Mouse (Mus musculus): ENCODE measurements around the gene C1qtnf1. TPM values are rescaled to one million over a fixed set of nuclear protein-coding genes. Genes with fewer than 3 reads are reported as not detected.
"Not testable (repeated sequence)": the region's sequence is repeated elsewhere in the genome, so short reads cannot be mapped to it uniquely, and the experiment has no call there.

Gene C1qtnf1
- 2.6 and 3.4 TPM in 2 replicates for polyA plus RNA-seq (2016; fragmentation: Nextera tagmentation; extraction: Ambion mirVana)

- H3K36me3 ChIP-seq (replicated peaks) = no peaks in the 10 kb centered on the region
- H3K27me3 ChIP-seq (replicated peaks; ENCODE audit: low read depth, poor library complexity, severe bottlenecking) = peaks cover 47% of the 10 kb centered on the region
- H3K27ac ChIP-seq (replicated peaks) = peak within 1 kb of the TSS; percentile 79
- peak; percentile 54 for DNase-seq (ENCODE audit: low spot score)
- peak within 1 kb of the TSS; percentile 49 for H3K4me3 ChIP-seq
- H3K9me3 ChIP-seq = no peaks in the 10 kb centered on the region
- peaks cover 82% of the 10 kb centered on the region for H3K4me1 ChIP-seq
- 1% methylated on average over 8 of the region's 8 CpGs for WGBS
Observed at GRCm38 (mm10) chr11:118427986-118428385, at the start of gene C1qtnf1. C1qtnf1 (plus strand) TSS chr11:118428203.

DNA sequence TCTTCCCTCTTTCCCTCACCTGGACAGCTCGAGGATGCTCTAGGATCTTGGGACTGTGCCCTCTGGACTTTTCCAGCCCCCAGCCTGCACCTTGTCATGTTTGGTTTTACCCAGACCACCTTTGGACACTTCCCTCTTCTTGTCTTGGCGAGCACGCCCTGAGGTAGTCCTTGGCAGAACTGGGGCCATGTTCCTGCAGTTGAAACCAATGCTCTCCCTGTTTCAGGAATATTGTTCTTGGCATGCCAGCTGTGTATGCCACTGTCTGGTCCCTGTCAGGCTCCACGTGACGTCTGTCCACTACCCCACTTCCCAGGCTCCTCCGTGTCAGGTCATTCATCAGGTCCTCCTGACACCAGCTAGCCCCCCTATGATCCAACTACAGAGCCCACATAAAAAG lies 49.3 kb upstream of the C1qtnf1 start:
- Histone ChIP-seq H3K4me3 (no peak overlapping the region), H3K27me3 (replicated peaks; ENCODE audit: low read depth, poor library complexity, severe bottlenecking) (no peaks in the 10 kb centered on the region; the same call in 1 of the 2 replicates), H3K27ac (replicated peaks) (no peak overlapping the region), H3K36me3 (replicated peaks) (no peaks in the 10 kb centered on the region), H3K9me3 (no peaks in the 10 kb centered on the region), H3K4me1 (peaks cover 31% of the 10 kb centered on the region)
- 87% methylated on average over 6 of the region's 6 CpGs for WGBS
- no peak for DNase-seq (ENCODE audit: low spot score)

- H3K9me3 ChIP-seq = no peaks in the 10 kb centered on the region
- peak; percentile 89 for DNase-seq (ENCODE audit: low spot score)
- WGBS = 40% methylated on average over 11 of the region's 11 CpGs
- no peaks in the 10 kb centered on the region for H3K36me3 ChIP-seq (replicated peaks)
- H3K27ac ChIP-seq (replicated peaks) = peak overlapping the region; percentile 71
- H3K4me1 ChIP-seq = peaks cover 25% of the 10 kb centered on the region
- no peaks in the 10 kb centered on the region; the same call in 1 of the 2 replicates for H3K27me3 ChIP-seq (replicated peaks; ENCODE audit: low read depth, poor library complexity, severe bottlenecking)
- H3K4me3 ChIP-seq = no peak overlapping the region
Observed at GRCm38 (mm10) chr11:118379251-118380009, 48.6 kb upstream of the C1qtnf1 start.

DNA sequence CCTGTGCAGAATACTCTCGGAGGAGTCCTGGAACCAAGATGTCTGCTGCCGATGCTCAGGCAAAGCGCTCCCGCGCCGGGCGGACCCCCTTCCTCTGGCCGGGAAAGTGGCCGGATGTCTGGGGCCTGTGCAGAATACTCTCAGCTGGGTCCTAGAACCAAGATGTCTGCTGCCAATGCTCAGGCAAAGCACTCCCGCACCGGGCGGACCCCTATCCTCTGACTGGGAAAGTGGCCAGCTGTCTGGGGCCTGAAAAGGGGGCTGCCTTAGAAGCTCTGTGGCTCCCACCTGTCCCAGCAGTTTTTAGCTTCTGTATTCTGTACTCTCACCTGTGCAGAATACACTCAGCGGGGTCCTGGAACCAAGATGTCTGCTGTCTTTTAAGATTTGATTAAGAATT lies 40.2 kb upstream of the C1qtnf1 start:
- not testable (repeated sequence) for DNase-seq (ENCODE audit: low spot score); H3K27ac ChIP-seq (replicated peaks); H3K9me3 ChIP-seq; H3K27me3 ChIP-seq (replicated peaks; ENCODE audit: low read depth, poor library complexity, severe bottlenecking); H3K36me3 ChIP-seq (replicated peaks); H3K4me1 ChIP-seq; H3K4me3 ChIP-seq
- WGBS = 97% methylated on average over 13 of the region's 13 CpGs

DNA sequence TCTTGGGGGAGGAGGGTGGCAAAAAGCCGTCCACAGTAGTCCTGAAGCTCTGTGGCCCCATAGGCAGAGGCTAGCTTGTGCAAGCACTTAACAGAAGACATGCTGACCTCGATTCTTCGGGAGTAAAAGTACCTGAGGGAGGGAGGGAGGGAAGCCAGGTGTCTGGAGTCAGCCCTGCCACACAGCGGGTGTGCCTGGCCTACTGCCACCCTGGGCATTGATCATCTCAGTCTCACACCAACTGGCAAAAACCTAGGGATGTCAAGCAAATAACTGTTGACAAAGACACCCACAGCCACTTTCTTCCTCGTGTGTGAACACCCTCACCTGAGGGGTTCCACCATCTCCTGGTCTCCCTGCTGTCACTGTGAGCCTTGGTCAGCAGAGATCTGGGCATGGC lies 34.0 kb upstream of the C1qtnf1 start:
- 73% methylated on average over 5 of the region's 5 CpGs for whole genome bisulfite sequencing
- no peaks in the 10 kb centered on the region; the same call in 1 of the 2 replicates for H3K36me3 ChIP-seq (replicated peaks)
- no peaks in the 10 kb centered on the region; the same call in 1 of the 2 replicates for H3K4me1 ChIP-seq
- no peaks in the 10 kb centered on the region for H3K9me3 ChIP-seq
- no peak overlapping the region for H3K4me3 ChIP-seq
- no peak overlapping the region for H3K27ac ChIP-seq (replicated peaks)
- DNase-seq (ENCODE audit: low spot score) = no peak
- H3K27me3 ChIP-seq (replicated peaks; ENCODE audit: low read depth, poor library complexity, severe bottlenecking) = no peaks in the 10 kb centered on the region

GRCm38 (mm10) chr11:118394538-118394937 lies 33.5 kb upstream of the C1qtnf1 start:
- Histone ChIP-seq H3K27me3 (replicated peaks; ENCODE audit: low read depth, poor library complexity, severe bottlenecking) (no peaks in the 10 kb centered on the region), H3K9me3 (no peaks in the 10 kb centered on the region), H3K4me3 (no peak overlapping the region), H3K27ac (replicated peaks) (0 out of 2 replicates have a peak overlapping the region, but pooled peaks have one; percentile 15), H3K36me3 (replicated peaks) (no peaks in the 10 kb centered on the region; the same call in 1 of the 2 replicates), H3K4me1 (no peaks in the 10 kb centered on the region; the same call in 1 of the 2 replicates)
- no peak for DNase-seq (ENCODE audit: low spot score)
- WGBS = 65% methylated on average over 6 of the region's 6 CpGs

DNA sequence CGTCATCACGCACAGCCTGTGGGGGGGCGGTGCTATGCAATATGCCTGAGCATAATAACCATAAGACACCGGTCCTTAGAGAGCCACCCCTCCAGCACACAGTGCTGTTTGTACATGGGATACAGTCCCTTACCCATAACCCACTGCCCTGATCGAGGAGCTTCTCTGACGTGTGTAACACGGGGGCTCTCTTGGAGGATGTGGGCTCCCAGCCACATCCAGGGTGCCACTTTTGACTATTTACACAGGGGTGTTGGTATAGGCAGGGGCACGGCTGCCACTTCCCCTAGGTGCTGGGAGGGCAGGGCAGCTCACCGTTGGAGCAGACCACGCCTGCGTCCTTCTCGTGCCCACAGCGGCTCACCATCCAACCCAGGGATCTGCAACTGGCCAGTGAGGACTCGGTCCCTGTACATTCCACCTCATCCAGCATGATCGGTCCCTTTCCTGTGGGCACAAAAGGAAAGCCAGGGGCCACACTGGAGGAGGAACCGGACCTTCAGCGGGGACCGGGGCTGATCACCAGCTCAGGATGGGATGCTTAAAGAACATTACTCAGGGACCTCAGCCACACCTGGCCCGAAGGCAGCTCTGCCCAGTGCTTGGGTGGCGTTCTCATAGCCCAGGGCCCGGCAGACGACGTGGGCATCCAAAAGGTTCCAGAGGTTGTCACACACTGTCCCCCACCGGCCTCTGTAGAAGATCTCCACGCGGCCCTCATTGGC lies 30.0 kb upstream of the C1qtnf1 start:
- no peaks in the 10 kb centered on the region for H3K27me3 ChIP-seq (replicated peaks; ENCODE audit: low read depth, poor library complexity, severe bottlenecking)
- 0 out of 2 replicates have a peak overlapping the region, but pooled peaks have one; percentile 24 for H3K27ac ChIP-seq (replicated peaks)
- H3K36me3 ChIP-seq (replicated peaks) = no peaks in the 10 kb centered on the region; the same call in 1 of the 2 replicates
- no peak for DNase-seq (ENCODE audit: low spot score)
- H3K4me1 ChIP-seq = peaks cover 25% of the 10 kb centered on the region
- H3K9me3 ChIP-seq = no peaks in the 10 kb centered on the region
- no peak overlapping the region for H3K4me3 ChIP-seq
- 94% methylated on average over 26 of the region's 26 CpGs for WGBS

DNA sequence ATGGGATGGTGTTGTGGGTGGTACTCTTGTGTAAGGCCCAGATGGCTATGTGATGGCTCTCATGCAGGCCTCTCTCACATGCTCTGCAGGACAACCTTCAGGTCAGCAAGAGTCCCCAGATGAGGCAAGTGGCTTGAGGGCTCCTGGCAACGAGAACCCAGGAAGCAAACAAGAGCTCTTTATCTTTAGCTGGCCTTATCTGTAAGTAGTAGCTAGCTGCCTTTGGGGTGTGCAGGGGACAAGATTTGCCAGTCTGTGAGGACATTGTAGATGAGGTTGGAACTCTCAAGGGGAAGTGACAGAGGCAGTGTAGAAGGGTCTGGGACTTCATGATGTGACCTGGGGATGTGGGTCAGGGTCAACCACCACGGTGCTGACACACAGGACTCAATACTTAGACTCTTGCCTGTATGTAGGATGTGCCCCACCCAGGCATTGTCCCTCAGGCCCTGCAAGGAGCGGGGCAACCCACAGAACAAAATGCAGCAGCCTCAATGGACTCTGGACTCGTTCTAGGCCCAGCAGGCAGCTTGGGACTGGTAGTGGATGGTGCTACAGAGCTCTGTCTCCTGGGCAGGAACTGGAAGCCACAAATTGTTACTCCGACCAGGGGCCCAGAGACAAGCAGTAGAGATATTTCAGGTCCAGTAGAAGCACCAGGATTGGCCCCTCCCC lies 28.0 kb upstream of the C1qtnf1 start:
- H3K36me3 ChIP-seq (replicated peaks) = peaks cover 4% of the 10 kb centered on the region; the same call in 1 of the 2 replicates
- peak overlapping the region; percentile 40; the same call in 1 of the 2 replicates for H3K27ac ChIP-seq (replicated peaks)
- WGBS = 72% methylated on average over 5 of the region's 5 CpGs
- no peaks in the 10 kb centered on the region for H3K9me3 ChIP-seq
- DNase-seq (ENCODE audit: low spot score) = no peak
- no peaks in the 10 kb centered on the region for H3K27me3 ChIP-seq (replicated peaks; ENCODE audit: low read depth, poor library complexity, severe bottlenecking)
- peaks cover 31% of the 10 kb centered on the region for H3K4me1 ChIP-seq
- H3K4me3 ChIP-seq = no peak overlapping the region

DNA sequence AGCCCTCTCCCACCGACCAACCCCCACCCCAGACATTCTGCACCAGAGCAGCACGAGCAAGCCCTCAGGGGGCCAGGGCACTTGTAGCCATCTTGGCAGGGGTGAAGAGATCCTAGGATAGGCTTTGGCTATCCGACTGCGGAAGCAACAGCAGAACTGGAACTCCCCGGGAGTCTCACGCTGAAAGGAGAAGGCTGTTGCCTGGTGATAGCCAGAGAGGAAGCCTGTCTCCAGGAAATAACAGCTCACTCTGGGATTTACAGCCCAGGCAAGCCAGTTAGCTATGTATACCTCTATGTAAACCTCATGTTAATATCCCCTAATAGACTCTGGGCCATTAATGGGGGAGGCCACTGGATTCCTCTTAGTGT lies 27.5 kb upstream of the C1qtnf1 start:
- no peak for DNase-seq (ENCODE audit: low spot score)
- H3K9me3 ChIP-seq = no peaks in the 10 kb centered on the region
- H3K27ac ChIP-seq (replicated peaks) = peak overlapping the region; percentile 40
- no peaks in the 10 kb centered on the region for H3K27me3 ChIP-seq (replicated peaks; ENCODE audit: low read depth, poor library complexity, severe bottlenecking)
- H3K4me3 ChIP-seq = no peak overlapping the region
- H3K4me1 ChIP-seq = peaks cover 31% of the 10 kb centered on the region
- 51% methylated on average over 6 of the region's 6 CpGs for WGBS
- peaks cover 10% of the 10 kb centered on the region for H3K36me3 ChIP-seq (replicated peaks)

DNA sequence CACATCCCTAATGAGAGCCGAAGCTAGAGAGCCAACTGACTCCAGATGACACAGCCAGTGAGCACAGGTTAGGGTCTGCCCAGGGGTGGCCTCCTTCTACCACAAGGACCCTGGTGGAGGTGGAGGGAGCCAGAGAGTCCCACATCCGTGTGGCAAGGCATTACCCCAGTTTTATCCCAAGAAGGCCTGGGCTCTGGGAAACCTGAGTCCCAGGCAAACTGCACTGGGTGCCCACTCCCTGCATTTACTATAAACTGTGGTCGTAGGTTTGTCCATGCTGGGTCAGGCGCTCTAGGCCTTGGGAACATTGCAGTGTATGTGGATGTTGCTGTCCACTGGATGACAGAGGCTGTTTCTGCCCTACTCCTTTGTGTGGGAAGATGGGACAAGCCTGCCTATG lies 26.8 kb upstream of the C1qtnf1 start:
- no peak overlapping the region for H3K4me3 ChIP-seq
- whole genome bisulfite sequencing = 83% methylated on average over 4 of the region's 4 CpGs
- H3K4me1 ChIP-seq = peaks cover 31% of the 10 kb centered on the region
- H3K27ac ChIP-seq (replicated peaks) = peak overlapping the region; percentile 36
- peaks cover 16% of the 10 kb centered on the region for H3K36me3 ChIP-seq (replicated peaks)
- no peak for DNase-seq (ENCODE audit: low spot score)
- H3K9me3 ChIP-seq = no peaks in the 10 kb centered on the region
- H3K27me3 ChIP-seq (replicated peaks; ENCODE audit: low read depth, poor library complexity, severe bottlenecking) = no peaks in the 10 kb centered on the region

- H3K27ac ChIP-seq (replicated peaks) = peak within 1 kb of the TSS; percentile 36
- 49% methylated on average over 7 of the region's 7 CpGs for WGBS
Observed at GRCm38 (mm10) chr11:118401760-118402280, 26.2 kb upstream of the C1qtnf1 start, which contains the start of gene Lgals3bp. Lgals3bp (minus strand) TSS chr11:118402092.

GRCm38 (mm10) chr11:118403183-118403582 lies 24.8 kb upstream of the C1qtnf1 start:
- H3K4me3 ChIP-seq = no peak overlapping the region
- peaks cover 36% of the 10 kb centered on the region for H3K4me1 ChIP-seq
- peaks cover 36% of the 10 kb centered on the region for H3K36me3 ChIP-seq (replicated peaks)
- no peaks in the 10 kb centered on the region for H3K9me3 ChIP-seq
- WGBS = 91% methylated on average over 2 of the region's 2 CpGs
- no peak overlapping the region for H3K27ac ChIP-seq (replicated peaks)
- H3K27me3 ChIP-seq (replicated peaks; ENCODE audit: low read depth, poor library complexity, severe bottlenecking) = no peaks in the 10 kb centered on the region
- no peak for DNase-seq (ENCODE audit: low spot score)

More at GRCm38 (mm10) chr11:118401760-118402280, 26.2 kb upstream of the C1qtnf1 start, which contains the start of gene Lgals3bp:
- Histone ChIP-seq H3K9me3 (no peaks in the 10 kb centered on the region), H3K27me3 (replicated peaks; ENCODE audit: low read depth, poor library complexity, severe bottlenecking) (no peaks in the 10 kb centered on the region), H3K4me1 (peaks cover 36% of the 10 kb centered on the region), H3K36me3 (replicated peaks) (peaks cover 22% of the 10 kb centered on the region), H3K4me3 (no peak within 1 kb of the TSS)
- DNase-seq (ENCODE audit: low spot score) = peak; percentile 32
